Mouse (Mus musculus) kidney, postnatal 4 days (tissue): Measurements from ENCODE around the gene Cggbp1.

Experiments used
- DNase-seq, 2 experiments: peaks; one replicate each; pipeline ENCODE4 v3.0.0; 2021; ENCODE audit warnings: mixed read lengths in 2 of 2

Gene Cggbp1

DNA sequence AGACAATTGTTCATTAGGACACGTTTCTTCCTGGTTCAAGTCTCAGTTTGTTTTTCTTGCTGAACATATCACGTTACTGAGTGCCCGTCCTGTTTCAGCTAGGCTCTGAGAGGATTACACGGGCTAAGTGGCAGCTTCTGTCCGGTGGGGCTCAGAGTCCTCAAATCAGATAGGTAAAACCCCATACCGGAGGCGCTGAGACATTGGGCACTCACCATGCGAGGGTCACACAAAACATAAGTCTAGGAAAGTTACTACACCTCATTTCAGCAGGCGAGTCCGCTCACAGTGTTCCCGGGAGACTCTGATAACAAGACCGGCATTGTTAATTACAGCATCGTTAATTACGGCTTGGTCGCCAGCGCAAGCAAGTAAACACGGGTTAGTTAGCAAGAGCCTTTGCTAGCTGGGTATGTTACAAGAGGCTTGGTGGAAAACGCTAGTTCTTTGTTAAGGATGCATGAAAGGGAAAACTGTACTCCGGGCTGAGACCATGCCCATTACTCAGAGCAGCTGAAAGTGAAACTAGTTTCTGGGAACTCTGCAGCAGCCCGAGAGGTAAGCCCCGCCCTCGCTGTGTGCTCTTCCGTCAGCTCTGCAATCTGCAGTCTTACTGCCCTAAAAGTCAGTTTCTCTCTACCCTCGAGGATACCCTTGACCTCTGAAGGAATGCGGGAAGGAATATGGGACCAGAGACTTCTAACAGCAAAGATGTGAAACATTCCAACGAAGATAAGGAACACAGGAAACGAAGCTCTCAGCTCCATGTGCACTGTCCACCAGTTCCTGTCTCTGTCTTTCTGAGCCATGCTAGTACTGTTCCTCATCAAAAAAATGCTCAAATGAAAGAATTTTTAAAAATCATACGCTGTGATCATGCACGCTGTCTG is 21.9 kb downstream of the Cggbp1 start:
- DNase-seq, result peak; percentile 72 to 82

DNA sequence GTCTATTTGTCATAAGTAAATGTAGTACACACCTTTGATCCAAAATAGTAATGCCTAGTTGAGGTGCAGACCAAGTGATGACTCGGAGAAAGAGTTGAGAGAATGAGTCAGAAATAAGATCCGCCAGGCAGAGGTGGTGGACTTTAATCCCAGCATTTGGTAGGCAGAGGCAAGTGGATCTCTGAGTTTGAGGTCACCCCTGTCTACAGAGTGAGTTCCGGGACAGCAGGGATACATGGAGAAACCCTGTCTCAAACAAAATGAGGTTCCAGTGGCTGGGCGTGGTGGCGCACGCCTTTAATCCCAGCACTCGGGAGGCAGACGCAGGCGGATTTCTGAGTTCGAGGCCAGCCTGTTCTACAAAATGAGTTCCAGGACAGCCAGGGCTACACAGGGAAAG is 23.6 kb downstream of the Cggbp1 start:
- no peak for DNase-seq

DNA sequence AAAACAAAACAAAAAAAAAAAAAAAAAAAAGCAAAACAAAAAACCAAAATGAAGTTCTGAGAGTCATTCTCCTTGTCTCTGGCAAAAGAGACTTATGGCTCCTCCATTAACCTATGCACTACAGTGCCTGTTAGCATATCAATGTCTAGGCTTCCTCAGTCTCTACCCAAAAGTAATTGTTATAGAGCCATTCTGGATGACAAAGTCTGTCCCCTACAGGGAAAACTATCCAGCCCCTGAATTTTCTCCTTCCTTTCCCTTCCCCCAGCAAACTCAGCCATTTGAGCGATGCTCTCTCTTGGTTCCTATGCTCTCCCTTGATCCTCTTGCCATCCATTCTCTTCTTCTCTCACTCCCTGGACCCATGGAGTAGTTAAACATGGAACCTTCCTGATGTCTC is 24.0 kb downstream of the Cggbp1 start:
- DNase-seq, result no peak

DNA sequence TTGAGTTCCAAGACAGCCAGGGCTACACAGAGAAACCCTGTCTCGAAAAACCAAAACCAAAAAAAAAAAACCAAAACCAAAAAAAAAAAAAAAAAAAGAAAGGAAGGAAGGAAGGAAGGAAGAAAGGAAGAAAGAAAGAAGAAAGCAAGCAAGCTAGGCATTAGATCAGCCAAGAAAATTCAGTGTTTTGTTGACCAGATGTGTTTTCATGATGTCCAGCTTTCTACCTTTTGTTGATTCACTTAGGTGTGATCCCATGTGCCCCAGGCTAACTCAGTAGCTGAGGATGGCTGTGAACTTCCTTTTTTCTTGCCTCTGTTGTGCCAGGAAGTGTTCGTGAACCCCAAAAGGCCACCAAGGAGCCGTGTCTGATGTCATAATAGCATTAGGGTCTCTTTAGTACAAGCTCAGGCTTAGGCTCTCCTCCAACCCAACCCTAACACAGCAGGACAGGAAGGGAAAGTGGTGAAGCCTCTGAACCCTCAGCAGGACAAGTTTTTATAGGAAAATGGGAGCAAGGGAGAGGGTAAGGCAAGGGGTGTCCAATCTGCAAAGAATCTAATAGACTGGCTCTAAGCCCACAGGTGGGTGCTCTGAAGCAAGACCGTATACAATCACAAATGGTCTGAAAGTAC is 25.0 kb downstream of the Cggbp1 start:
- no peak for DNase-seq

DNA sequence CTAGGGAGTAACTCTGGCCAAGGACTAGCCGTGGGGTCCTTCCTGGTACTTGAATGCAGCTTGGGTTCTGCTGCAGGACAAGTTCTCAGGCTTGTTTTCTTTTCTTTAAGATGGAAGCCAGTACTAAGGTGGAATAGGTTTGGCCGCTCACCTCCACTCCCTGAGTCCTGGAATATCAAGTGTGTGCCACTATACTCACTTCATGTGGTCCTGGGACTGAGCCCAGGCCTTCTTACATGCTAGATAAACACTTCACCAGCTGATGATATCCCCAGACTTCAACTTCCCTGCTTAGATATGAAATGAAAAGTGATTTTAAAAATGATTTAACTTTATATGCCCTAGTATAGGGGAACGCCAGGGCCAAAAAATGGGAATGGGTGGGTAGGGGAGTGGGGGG is 25.5 kb downstream of the Cggbp1 start:
- no peak for DNase-seq

DNA sequence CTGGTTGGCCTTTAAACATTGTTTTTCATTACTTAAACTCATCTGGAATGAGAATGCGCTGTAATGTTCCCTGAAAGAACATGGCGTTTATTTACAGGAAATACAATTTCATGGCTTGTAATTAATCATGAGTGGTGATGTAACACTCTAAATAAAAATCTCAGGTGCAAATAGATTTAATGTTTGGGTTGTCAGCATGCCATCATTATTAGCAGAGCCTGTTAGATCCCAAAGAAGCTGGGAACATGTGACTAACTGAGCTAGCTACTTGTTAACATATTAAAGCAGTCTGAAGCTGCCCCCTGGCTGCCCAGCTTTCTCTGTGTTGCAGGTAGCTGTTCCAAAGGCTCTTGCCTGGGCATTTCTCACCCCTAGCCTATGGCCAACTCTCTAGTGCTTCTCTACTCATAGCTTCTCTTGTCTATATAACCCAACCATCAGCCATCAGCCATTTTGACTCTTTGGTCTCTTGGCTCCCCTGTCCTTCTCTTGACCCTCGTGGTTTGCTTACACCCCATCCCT is 26.9 kb downstream of the Cggbp1 start:
- DNase-seq, result peak in 1 of 2 experiments; percentile 33

DNA sequence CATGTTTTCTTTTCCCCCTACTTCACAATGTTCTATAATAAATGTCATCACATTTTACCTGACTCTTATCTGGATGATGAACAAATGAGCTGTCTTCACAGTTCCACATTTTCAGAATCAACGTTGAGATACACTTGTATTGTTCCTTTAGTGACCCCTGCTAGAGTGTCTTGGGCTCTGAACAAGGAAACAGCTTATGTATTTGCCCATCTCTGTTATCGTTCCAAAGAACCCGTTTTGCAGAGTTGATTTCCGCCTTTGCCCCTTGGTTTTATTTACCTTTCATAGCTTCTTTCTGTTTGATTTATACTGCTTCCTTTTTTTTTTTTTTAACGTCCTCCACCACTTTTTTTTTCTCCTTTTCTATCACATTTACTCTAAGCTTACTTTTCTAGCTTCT is 27.9 kb downstream of the Cggbp1 start:
- no peak for DNase-seq

DNA sequence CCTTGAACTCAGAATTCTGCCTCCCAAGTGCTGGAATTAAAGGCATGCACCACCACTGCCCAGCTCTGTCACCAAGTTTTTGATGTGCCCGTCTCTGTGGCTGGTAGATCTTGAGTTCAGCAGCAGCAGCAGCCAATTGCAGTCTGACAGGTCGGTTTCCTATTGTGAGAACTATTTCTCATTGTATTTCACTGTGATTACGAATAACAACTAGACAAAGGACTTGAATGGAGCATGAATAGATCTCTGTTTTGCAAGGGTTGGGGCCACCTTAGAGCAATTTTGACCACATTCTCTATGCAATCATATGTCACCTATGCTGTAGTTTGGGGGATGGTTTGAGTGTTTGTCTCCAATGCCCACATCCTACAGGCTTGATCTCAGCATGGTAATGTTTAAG is 29.2 kb downstream of the Cggbp1 start:
- no peak for DNase-seq

DNA sequence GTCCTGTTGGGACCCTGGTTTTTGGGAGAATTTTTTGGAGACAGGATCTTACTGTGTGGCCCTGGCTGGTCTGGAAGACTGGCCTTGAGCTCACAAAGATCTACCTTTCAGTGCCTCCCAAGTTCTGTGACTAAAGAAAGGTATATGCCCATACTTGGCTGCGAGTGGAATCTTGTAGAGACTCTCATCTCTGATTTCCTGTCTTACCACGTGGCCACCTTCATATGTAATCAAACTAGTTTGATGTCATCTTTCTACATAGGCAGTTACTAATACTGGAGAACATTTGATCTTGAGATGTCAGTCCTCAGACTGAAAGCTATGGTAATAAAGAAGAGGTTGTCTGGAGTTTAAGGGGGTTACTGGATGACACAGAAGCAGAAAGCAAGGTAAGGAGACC is 29.6 kb downstream of the Cggbp1 start:
- no peak for DNase-seq

DNA sequence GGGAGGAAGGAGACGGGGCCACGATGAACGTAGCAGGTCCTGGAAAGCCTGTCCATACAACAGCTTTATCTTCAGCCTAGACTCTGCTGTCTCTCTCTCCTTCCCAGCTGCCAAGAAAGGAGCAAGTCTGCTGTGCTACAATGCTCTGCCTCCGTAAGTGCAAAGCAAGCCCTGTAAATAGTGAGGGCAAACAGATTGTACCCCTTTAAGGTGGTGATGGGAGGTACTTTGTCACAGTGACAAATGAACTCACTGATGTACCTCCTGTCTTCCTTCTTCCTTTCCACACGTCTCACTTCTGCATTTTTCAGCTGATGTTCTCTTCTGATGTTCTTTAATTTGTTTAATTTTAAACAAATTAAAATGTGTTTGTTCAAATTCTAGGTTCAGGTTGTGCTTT is 32.1 kb downstream of the Cggbp1 start:
- DNase-seq, result no peak

DNA sequence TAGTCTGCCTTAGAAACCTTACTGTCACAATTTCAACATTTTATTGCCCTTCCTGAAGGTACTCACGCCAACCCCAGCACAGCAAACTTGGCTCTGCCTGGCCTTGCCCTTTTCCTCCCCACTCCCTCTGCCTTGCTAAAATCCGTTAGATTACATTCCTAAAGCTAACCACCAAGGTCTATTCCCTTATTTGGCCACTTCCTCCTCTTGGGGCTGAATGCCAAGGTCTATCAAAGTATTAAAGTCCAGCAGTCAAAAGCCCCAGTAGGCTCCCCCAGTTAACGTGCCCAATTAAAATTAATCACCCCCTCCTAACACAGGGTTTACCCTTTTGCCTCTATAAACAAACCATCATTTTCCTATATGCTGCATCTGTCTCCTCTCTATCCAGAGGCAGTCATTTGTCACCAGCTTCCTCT is 32.6 kb downstream of the Cggbp1 start:
- peak in 1 of 2 experiments; percentile 8 for DNase-seq

DNA sequence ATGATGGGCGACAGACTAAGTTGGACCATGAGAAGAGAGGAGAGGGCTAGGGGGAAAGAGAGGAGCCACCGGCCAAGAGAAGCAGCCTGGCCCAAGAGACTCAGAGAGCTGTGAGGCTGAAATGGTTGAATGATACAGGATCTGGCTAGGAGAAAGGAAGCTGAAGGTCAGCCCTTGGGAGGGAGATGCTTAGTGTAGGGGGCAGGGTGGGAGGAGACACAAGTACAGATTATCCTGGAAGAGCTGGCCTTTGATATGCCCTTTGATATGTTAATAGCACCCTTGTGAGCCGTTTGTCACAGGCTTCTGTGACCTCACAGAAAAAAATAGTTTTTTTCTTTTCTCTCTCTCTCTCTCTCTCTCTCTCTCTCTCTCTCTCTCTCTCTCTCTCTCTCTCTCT is 33.3 kb downstream of the Cggbp1 start:
- no peak for DNase-seq

DNA sequence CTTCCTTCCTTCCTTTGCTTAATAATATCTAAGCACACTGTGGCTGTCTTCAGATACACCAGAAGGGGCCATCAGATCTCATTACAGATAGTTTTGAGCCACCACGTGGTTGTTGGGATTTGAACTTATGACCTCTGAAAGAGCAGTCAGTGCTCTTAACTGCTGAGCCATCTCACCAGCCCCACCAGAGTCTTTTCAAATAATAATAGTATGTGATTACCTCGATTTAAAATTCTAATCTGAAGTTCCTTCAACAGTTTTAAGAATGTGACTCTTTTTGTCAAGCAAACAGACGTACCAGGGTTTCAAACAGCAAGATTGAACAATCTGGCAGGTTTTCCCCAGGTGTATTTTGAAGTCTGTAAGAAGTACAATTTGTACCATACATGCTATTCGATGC is 33.8 kb downstream of the Cggbp1 start:
- no peak for DNase-seq

DNA sequence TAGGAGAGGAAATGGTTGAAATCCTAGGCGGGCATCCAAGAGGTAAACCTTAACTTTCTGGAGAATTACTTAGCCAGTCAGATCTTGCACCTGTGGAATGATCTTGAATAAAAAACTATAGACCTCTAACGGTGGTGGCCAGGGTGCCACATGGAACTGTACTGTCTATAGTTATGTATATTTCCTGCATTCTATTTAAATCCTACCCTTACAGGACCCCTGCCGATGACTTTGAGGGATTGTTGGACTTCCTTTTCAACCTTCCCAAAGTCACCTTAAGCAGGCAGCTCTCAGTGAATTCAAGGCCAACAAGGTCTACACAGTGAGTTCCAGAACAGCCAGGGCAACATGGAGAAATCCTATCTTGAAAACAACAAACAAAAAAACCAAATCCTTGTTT is 37.7 kb downstream of the Cggbp1 start:
- no peak for DNase-seq

DNA sequence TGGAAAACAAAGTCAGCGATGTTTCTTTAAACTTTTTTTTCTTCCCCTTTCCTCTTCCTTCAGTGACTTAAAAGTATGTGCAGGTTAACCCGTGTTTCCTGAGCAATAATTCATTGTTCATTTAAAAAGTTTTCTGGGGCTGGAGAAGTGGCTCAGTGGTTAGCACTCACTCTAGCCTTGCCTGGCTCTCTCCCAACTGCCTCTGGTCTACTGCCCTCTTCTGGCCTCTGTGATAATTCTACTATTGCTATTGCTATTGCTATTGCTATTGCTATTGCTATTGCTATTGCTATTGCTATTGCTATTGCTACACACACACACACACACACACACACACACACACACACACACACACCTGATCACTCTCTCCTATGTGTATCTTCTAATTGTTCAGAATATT is 47.3 kb downstream of the Cggbp1 start:
- DNase-seq, result peak; percentile 20 to 25

DNA sequence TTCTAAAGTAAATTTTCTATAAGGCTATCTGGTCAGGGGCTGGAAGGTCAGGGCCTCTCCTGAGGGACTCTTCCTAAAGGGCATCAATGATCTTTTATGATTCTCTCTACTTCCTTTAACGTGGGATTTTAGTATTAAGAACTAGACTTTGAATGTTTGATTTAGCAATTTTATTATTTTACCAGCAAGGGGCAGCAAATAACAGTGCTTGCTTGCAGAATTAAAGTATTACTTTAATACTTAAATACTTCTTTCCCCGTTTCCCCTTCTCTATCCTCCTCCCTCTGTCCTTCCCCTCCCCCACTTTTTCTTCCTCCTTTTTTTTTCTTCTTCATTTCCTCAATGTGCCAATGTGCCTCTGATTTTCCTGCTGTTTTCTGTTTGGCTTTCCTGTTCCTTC is 51.5 kb downstream of the Cggbp1 start:
- DNase-seq, result no peak

DNA sequence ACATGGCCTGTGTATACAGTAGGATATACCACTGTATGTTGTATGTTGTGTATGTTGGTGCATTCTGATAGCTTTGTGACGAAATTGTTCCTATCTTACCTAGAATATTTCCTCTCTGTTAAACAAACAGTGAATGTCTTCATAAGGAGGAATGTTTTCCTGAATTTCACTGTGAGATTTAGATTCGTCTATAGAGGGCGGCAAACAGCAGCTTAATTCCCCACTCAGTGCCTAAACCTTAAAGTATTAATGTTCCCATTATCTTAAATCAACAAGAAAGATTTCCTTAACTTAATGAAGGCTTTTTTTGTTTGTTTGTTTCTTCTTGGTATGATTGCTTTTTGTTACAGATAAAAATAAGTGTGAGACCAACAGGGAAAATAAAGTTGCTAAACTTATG is 55.3 kb downstream of the Cggbp1 start:
- peak in 1 of 2 experiments; percentile 14 for DNase-seq

DNA sequence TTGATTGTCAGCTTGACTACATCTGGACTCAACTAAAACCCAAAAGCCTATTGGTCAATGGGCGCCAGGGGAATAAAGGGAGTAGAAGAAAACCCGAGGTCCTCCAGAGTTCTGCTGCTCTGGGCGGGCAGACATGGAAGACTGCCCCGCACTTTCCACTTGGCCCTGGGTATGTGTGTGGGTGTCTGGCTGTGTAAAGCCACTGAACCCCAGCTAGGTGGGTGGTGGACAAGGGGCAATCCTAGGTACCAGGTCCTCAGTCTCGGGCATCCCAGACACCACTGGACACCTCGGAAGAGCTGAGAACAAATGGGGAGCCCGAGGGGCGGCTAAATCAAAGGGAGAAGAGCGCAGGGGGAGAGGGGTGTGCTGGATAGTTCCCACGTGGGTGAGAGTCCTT is 57.0 kb downstream of the Cggbp1 start:
- no peak for DNase-seq
